Mouse (Mus musculus) heart, postnatal 0 days (tissue): ENCODE data around the gene Dcbld1.

ENCODE experiments used
- CTCF ChIP-seq: IDR thresholded peaks from 2 replicates; pipeline ENCODE4 v1.5.1; 2016; ENCODE audit warnings: antibody characterized with exemption, control low read depth, low read depth
- EP300 ChIP-seq: IDR thresholded peaks from 2 replicates; pipeline ENCODE4 v1.6.1; 2016; ENCODE audit warnings: antibody characterized with exemption, low read depth

DNA sequence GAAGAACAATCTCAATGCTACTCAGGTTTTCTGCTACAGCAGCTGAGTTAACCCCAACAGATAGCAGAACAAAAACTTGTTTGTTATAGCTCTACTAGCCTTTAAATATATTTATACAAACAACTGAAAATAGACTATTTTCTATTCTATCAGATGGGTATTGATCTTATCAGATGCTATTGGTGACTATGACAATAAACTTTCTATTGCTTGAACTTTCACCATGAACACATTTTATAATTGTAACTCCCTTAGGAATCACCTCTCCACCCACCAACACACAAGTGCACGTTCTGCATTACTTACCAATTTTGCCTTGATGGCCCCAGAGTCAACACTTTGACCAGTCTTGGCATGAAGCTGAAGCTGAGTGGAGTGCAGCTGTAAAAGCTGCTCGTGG, 125.0 kb downstream of the Dcbld1 start, which contains the start of gene Gm26741:
- TF ChIP-seq CTCF: no peak
- no peak for TF ChIP-seq EP300
